Mouse (Mus musculus): ENCODE measurements around the gene Wasf3.
"Not testable (repeated sequence)": the region's sequence is repeated elsewhere in the genome, so short reads cannot be mapped to it uniquely, and the experiment has no call there.

Gene Wasf3

GRCm38 (mm10) chr5:146384935-146385591 lies at the start of gene Wasf3:
Gene Wasf3 (plus strand): TSS chr5:146384985.
- DNase-seq = peak; percentile 18

DNA sequence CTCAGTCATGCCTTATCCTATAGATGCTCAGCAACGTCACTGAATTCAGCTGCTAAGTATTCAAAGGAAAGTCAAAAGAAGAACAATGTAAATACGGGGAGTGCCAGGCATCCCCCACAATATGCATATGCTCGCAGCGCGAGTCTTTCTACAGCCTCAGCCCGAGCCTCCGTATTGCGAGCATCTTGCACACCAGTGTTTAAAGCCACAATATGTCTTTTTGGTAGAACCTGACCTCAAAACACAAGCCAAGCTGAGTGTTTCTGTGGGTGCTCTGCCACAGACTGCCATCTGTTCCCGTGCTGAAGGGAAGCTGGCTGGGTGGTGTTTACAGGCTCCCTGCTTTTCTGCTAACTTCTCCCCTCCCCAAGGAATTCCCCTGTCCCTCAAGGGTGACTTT lies 46.7 kb upstream of the Wasf3 start:
- DNase-seq = no peak

DNA sequence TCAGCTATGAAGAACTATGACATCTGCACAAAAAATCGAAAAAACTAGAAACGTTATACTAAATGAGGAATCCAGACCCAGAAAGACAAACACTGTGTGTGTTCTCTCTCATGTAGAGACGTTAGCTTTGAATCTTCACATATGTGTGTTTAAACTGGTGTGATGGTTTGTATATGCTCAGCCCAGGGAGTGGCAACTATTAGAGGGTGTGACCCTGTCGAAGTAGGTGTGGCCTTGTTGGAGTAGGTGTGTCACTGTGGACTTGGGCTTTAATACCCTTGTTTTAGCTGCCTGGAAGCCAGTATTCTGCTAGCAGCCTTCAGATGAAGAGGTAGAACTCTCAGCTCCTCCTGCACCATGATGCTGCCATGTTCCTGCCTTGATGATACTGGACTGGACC lies 44.7 kb upstream of the Wasf3 start:
- DNase-seq = no peak

- no peak for DNase-seq
Measured at GRCm38 (mm10) chr5:146344911-146345686, 39.7 kb upstream of the Wasf3 start.

DNA sequence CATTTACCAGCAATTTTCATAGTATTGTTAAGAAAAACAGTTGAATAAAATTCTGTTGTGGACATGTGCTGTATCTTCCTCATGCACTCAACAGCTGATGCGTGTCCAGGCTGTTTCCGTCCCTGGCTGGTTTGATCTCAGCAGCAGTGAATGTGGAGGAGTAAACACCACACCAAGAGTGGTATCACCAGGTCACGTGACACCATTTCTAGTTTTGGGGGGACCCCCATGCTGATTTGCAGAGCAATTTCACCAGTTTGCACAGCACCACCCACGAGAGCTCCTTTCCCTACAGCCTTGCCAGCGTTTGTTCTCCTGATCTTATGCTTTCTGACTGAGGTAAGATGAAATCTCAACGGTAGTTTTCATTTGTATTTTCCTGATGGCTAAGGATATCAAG lies 37.7 kb upstream of the Wasf3 start:
- no peak for DNase-seq

DNA sequence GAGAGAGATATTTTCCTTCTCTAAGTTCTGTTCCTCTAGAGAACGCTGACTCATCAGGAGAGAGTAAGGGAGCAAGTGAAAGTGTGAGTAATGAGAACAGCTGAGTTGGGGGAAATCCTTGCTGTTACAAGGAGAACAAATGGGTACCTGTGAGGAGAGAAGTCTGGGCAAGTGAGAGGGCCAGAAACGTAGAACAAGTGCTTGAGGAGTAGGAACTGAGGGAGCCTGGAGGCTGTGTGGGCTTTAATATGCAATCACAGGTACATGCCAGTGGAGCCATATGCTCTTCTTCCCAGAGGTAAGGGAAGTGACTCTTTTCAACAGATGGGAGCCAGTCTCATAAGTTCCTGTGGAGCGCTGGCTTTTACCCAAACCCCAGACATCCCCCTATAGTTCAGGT lies 35.6 kb upstream of the Wasf3 start:
- no peak for DNase-seq

DNA sequence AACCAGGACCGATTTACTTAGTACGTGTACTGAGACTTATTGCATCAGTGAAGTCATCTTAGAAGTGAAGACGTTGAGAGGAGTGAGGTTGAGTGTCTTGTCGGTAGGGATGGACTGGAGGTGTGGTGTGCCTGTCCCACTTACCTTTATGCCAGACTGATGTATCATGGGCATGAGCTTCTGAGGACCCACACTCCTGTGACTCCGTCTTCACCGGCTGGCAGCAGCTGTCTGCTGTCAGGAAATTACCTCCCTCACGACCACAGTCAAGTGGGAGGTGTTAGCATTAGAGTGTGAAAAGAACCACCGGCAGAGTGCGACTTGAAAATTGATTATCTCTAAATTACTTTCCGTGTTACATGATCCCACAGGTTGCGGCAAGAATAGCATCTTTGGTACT lies 34.0 kb upstream of the Wasf3 start:
- no peak for DNase-seq

GRCm38 (mm10) chr5:146352006-146352405 lies 32.8 kb upstream of the Wasf3 start:
- no peak for DNase-seq

DNA sequence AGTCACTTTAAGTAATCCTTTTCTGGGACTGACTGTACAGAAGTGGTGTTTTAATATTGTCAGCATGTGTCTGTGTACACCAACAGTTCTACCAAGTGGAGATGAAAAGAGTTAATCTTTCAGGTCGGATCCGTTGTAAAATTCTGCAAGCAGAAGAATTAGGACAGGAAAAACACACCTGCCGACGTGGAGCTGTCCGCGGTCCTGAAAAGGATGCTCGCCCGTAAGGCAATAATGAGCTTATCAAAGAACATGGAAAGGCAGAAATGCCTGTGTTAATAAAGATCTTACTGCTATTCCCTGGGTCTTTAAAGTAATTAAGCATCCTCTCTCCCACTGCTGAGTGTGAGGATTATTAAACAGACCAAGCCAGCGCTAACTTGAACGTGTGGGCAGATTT lies 24.4 kb upstream of the Wasf3 start:
- peak; percentile 62 for DNase-seq

GRCm38 (mm10) chr5:146362711-146363110 lies 22.1 kb upstream of the Wasf3 start:
- no peak for DNase-seq

DNA sequence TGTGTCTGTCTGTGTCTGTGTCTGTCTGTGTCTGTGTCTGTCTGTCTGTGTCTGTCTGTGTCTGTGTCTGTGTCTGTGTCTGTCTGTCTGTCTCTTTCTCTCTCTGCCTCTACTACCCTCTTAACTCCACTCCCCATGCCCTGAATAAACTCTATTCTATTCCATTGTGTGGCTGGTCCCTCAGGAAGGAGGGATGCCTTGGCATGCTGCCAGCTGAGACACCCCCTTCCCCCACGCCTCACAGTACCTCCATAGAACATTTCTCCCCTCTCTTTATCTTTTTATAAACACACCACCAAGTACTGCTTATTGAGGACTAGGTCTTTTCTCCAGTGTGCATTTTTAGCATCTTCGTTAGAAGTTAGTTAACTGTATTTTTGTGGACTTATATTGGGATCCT lies 16.4 kb upstream of the Wasf3 start:
- no peak for DNase-seq

DNA sequence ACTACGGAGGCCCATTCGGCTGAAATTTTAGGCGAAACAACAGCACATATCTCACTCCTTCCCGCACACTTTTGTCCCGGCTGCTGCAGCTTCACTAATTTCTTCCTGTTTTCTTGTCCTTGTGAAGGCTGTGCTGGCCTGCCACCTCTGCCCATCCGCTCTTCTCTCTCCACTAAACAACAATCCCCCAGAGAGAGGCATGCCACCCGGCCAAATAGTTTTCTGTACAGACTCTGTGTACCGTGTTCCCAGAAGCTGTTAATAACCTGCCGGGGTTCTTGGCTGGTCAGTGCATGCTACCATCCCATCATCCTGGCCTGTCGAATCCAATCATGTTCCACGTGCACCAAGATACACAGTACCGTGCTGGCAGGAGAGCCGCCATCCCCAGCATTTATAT lies 15.8 kb upstream of the Wasf3 start:
- DNase-seq = no peak

DNA sequence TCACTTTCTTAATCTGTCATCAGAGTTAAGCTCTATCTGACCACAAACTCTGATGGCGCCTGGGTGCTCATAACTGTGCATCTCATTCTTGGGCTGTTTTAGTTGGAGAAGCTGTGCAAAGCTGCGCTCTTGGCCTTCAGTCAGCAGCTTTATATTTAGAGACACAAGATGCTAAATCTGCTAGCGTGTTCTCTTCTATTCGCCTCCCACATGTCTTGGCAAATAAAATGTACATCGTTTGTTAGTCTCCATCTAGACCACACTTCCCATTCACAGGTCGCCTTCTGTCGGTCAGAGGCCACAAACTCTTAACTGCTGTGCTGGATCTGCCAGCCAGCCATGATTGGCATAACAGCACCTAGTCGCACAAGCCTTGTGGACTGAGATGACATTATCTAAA lies 14.0 kb upstream of the Wasf3 start:
- no peak for DNase-seq

- no peak for DNase-seq
Measured at GRCm38 (mm10) chr5:146373238-146373637, 11.5 kb upstream of the Wasf3 start.

- DNase-seq = peak; percentile 44
Measured at GRCm38 (mm10) chr5:146376601-146377000, 8.2 kb upstream of the Wasf3 start.

DNA sequence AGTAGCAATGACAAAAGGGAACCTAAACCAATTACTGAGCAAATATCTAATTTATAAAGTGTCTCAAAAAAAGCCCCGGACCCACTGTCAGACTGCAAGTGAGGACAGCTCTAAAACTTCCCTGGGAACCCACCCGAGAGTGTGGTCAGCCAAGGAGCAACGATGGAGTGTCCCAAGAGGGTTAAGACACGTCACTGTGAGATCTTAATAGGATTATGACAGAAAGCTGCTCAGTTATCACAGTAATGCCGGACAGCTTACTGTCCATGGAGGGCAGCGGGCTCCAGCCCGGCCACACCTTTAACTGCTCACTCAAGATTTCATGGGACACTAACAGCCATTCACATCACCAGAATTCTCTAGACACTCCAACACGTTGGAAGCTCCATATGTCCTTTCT lies 4.7 kb upstream of the Wasf3 start:
- no peak for DNase-seq

GRCm38 (mm10) chr5:146382268-146382667 lies 2.5 kb upstream of the Wasf3 start:
- peak; percentile 19 for DNase-seq

DNA sequence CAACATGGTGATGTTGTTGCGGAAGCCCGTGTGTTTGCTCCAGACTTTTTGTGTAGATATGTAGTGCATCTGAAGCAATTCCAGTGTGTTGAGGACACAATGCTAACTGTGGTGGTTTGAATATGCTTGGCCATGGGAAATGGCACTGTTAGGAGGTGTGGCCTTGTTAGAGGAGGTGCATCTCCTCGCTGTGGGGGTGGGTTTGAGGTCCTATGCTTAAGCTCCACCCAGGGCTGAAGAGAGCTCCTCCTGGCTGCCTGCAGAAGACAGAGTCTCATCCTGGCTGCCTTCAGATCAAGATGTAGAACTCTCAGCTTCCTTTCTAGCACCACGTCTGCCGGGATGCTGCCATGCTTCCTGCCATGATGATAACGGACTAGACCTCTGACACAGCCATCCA lies 1.4 kb upstream of the Wasf3 start:
- no peak for DNase-seq

DNA sequence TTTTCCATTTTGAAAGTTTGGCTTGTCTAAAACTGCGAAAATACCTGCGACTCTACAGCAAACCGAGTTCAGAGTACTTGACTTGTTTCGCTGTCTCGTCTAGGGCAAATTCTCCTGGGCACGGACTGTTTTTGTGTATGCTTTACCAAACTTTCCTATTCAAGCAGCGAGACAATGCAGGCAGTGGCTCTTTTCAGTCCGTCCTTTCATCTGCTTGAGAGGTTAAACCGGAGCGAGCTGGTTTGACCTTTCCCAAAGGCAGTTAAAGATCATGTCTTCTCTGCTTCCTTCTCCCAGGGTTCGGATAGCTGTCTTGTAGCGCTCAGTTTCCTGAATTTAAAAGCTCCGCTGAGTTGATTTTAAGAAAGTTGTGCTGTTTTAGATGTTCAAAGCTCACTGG lies 1.2 kb downstream of the Wasf3 start:
- no peak for DNase-seq

GRCm38 (mm10) chr5:146386906-146387305 lies 2.1 kb downstream of the Wasf3 start:
- DNase-seq = no peak

GRCm38 (mm10) chr5:146394563-146394962 lies 9.8 kb downstream of the Wasf3 start:
- no peak for DNase-seq

DNA sequence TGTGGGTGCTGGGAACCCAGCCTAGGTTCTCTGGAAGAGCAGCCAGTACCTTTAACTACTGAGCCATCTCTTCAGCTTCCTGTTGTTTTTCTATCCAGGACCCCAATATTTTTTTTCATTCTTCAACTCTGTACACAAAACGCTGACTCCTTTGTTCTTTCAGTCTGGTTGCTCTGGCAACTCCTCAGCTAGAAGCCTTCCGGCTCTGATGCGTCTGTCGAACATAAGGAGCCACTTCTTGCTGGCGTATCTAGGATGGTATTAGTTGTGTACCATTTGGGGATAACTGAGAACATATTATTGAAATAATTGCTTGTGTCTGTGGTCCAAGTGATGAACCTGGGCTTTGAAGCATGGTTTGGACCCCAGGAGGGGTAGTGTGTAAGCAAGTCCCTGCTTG lies 12.5 kb downstream of the Wasf3 start:
- no peak for DNase-seq

DNA sequence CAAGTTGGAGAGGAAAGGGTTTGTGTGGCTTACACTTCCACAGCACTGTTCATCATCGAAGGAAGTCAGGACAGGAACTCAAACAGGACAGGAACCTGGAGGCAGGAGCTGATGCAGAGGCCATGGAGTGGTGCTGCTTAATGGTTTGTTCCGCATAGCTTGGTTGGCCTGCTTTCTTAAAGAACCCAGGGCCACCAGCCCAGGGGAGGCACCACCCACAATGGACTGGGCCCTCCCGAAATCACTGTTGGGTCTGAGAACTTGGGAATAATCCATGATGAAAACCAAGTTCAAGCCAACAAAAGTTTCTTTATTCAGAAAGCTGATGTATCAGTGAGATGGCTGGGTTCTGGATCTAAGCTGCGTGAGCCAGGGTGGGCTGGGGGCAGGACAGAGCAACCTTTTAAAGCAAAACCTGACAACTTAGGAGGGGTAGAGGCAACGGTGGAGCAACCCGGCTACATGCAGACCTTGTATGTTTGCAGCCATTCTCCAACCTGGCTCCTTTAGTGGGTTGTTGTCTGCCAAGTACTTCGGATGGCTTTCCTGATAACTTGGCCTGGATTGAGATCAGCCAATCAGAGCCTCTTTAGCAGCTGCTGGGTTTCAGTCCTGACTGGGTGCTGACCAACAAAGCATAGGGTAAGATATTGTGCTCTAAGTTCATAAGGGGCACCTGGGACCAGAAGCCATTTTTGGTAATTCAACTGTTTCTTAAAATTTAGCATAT lies 13.8 kb downstream of the Wasf3 start:
- no peak for DNase-seq

DNA sequence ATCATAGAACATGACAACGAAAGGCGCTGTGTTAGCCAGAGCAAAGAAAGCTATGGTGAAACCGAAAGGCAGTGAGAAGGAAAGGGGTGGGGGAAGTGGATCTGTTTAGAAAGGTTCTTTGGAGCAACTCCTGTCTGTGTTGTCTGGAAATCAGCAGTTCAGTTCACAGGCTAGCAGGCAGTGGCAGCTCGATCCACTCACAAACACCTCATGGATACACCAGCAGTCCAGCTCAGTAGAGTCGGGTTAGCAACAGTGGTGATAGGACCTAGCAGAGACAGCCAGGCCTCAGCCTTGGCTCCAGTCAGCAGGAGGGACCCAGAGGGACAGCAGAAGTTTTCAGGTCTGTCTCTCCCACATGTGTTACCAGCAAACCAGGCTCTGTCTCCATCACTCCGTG lies 16.2 kb downstream of the Wasf3 start:
- not testable (repeated sequence) for DNase-seq

Measured in thymus, postnatal 4 days (tissue).